Mouse (Mus musculus) ES-Bruce4 (cell line): ENCODE results near the gene Tmem132c. TPM values are rescaled to one million over a fixed set of nuclear protein-coding genes. Genes with fewer than 3 reads are reported as not detected.

Source experiments
- H3K27ac ChIP-seq: 2 replicates; pipeline ENCODE4 v1.5.1; 2012; ENCODE audit warnings: low read length, inconsistent platforms; ENCODE audit not compliant: insufficient read depth
- H3K27me3 ChIP-seq: 2 replicates; pipeline ENCODE4 v1.6.1; 2012; ENCODE audit warnings: mild to moderate bottlenecking, low read length, inconsistent platforms; ENCODE audit not compliant: control insufficient read depth, poor library complexity, insufficient read depth, severe bottlenecking
- H3K36me3 ChIP-seq: 2 replicates; pipeline ENCODE4 v1.6.1; 2012; ENCODE audit warnings: inconsistent platforms, mild to moderate bottlenecking, low read length, moderate library complexity; ENCODE audit not compliant: control insufficient read depth, poor library complexity, insufficient read depth, severe bottlenecking
- H3K4me1 ChIP-seq: one replicate; pipeline ENCODE4 v1.8.1; 2011; ENCODE audit warnings: low read length; ENCODE audit not compliant: control insufficient read depth, insufficient read depth
- H3K4me3 ChIP-seq: 2 replicates; pipeline ENCODE4 v1.5.1; 2011; ENCODE audit warnings: low read depth, mild to moderate bottlenecking, low read length
- H3K9ac ChIP-seq: 2 replicates; pipeline ENCODE4 v1.6.1; 2012; ENCODE audit warnings: low read depth, mild to moderate bottlenecking, inconsistent platforms; ENCODE audit not compliant: poor library complexity, severe bottlenecking
- H3K9me3 ChIP-seq: replicated peaks from 2 replicates; pipeline ENCODE4 v1.6.1; 2012; ENCODE audit warnings: mild to moderate bottlenecking, low read length, inconsistent platforms; ENCODE audit not compliant: control insufficient read depth, poor library complexity, insufficient read depth, severe bottlenecking
- CTCF ChIP-seq: IDR thresholded peaks from one replicate; pipeline ENCODE4 v1.8.1; 2011; ENCODE audit warnings: low read depth, low read length
- EP300 ChIP-seq: IDR thresholded peaks from 2 replicates; pipeline ENCODE4 v1.6.1; 2011; ENCODE audit warnings: low read depth, low read length; ENCODE audit not compliant: insufficient read depth
- POLR2A ChIP-seq: IDR thresholded peaks from one replicate; pipeline ENCODE4 v1.8.1; 2011; ENCODE audit warnings: low read length; ENCODE audit not compliant: insufficient read depth
- polyA plus RNA-seq: library from polyadenylated mRNA; stranded (reverse); fragments of >200 nt; gene quantifications from 2 replicates; pipeline ENCODE4 v1.2.4, GENCODE M21; 2011; ENCODE audit warnings: low read depth; ENCODE audit not compliant: missing spikeins, insufficient read depth, insufficient read length

Gene Tmem132c
- polyA plus RNA-seq, 1 experiment = 3.1 TPM

DNA sequence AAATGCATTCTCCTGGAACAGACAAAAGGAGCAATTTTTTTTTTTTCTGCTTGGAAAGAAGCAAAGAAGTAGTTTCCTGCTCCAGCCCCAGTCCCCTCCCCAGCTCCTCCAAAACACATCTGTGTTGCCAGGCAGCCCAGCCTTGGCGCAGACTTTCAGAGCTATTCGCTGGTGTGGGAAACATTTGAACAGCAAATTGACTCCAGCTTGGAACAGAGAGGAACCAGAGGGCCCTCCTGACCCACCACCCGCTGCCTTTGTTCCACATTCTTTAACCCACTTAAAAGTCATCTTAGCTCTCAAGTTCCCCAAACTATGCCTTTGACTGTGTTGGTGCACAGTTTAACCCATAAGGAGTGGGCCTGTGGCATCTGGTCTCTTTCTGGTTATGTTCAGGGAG is 128.9 kb downstream of the Tmem132c start:
- Histone ChIP-seq H3K4me3 (no peak overlapping the region), H3K9me3 (0 out of 2 replicates have a peak, but pooled peaks cover 3% of the 10 kb centered on the region), H3K27me3 (no peaks in the 10 kb centered on the region), H3K27ac (no peak overlapping the region), H3K4me1 (no peaks in the 10 kb centered on the region), H3K36me3 (no peaks in the 10 kb centered on the region), H3K9ac (no peak overlapping the region)
- TF ChIP-seq POLR2A (no peak), EP300 (no peak), CTCF (no peak)

DNA sequence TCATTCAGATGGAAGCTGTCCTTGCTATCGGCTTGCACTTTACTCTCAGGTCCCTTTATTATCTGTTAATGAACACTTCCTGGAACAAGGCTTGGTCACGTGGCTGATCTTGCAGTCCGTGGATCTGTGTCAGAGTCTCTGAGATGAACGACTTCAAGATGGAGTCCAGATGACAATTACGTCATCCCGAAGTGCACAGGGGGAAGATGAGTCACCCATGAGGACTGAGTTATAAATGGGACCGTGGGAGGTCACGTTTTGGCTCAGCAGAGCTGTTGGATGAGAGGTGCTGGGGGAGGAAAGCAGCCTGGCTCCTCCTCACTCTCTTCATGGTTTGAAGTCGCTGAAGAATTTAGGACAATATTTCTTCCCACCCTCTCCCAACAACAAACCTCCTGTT is 132.6 kb downstream of the Tmem132c start:
- 0 out of 2 replicates have a peak, but pooled peaks cover 3% of the 10 kb centered on the region for H3K9me3 ChIP-seq
- no peaks in the 10 kb centered on the region for H3K27me3 ChIP-seq
- TF ChIP-seq CTCF (no peak), EP300 (no peak), POLR2A (no peak)
- no peak overlapping the region for H3K27ac ChIP-seq
- no peaks in the 10 kb centered on the region for H3K36me3 ChIP-seq
- H3K9ac ChIP-seq = no peak overlapping the region
- H3K4me1 ChIP-seq = no peaks in the 10 kb centered on the region
- H3K4me3 ChIP-seq = no peak overlapping the region

DNA sequence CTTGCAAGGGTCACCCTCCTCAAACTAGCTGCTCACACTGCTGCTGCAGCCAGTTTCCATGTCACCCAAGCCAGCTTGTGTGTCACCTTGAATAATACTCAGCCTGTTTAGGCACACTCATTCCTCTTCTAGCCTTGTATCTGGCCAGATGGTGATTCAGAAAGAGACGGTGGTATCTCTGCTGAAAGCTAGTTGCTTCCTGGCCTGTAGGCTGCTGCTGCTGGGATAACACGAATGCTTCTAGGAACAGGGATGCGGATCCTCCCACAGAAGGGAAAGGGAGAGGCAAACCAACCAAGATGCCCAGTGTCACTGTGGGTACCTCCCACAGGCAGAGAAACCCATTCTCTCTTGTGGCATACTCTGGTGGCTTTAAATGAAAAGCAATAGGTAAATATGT is 134.0 kb downstream of the Tmem132c start:
- H3K9me3 ChIP-seq = 0 out of 2 replicates have a peak, but pooled peaks cover 3% of the 10 kb centered on the region
- TF ChIP-seq EP300 (no peak), POLR2A (no peak), CTCF (no peak)
- H3K4me1 ChIP-seq = no peaks in the 10 kb centered on the region
- no peak overlapping the region for H3K9ac ChIP-seq
- H3K27me3 ChIP-seq = no peaks in the 10 kb centered on the region
- H3K36me3 ChIP-seq = no peaks in the 10 kb centered on the region
- no peak overlapping the region for H3K27ac ChIP-seq
- no peak overlapping the region for H3K4me3 ChIP-seq

DNA sequence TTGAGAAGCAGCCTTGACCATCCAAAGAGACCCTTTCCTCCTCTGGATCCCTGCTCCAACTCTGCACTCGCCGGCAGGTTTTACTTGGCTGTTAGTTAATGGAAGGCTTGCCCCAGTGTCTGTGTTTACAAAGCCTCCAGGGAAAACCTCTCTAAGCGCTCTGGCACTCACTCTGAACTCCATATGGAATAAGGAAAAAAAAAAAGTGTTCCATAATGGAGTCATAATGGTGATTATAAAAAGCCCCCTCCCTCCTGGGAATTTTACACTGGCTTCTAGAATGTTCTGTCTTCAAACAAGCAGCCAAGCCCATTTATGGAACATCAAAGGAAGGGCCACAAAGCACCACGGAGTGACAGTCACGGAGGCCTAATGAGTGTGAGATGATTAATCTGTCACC is 136.9 kb downstream of the Tmem132c start:
- no peak overlapping the region for H3K27ac ChIP-seq
- H3K36me3 ChIP-seq = no peaks in the 10 kb centered on the region
- H3K4me3 ChIP-seq = no peak overlapping the region
- no peaks in the 10 kb centered on the region for H3K4me1 ChIP-seq
- no peaks in the 10 kb centered on the region for H3K27me3 ChIP-seq
- no peak overlapping the region for H3K9ac ChIP-seq
- no peak for TF ChIP-seq POLR2A
- no peak for TF ChIP-seq CTCF
- TF ChIP-seq EP300 = no peak
- H3K9me3 ChIP-seq = 0 out of 2 replicates have a peak, but pooled peaks cover 3% of the 10 kb centered on the region

DNA sequence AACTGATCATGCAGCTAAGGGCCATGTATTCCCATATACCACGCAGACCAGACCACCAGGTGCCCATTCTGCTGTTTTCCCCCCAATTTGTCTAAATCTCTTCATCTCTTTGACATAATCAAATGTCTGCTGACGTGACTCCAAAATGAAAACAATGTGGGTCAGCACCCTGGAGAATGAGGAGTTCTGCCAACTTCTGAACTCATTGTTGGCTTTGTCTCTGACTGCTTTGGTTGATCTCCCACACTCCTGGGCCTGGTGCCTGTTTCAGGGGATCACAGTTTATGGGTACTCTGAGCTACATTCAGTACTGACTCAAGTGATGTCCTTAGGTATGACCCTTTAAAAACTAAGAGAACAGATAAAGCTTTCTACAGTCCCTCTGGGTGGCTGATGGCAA is 137.7 kb downstream of the Tmem132c start:
- no peak for TF ChIP-seq EP300
- TF ChIP-seq CTCF = no peak
- TF ChIP-seq POLR2A = no peak

DNA sequence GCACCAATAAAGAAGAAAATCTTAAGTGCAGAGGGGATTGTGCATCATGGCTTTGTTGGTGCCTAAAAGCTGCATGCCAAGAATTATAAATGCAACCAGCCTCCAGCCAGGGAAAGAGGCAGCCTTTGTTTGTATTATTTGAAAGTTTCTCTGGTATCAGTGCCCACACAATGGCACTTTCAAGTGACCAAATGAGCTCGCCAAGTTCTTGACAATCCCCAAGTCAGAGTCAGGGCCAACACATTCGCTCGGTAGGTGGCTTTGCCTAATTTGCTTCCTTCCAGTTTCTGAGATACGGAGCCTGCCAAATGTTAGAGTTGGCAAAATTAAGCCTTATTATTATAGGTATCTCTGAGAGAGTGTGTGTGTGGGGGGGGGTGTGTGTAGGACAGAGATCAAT is 139.6 kb downstream of the Tmem132c start:
- Histone ChIP-seq H3K27ac (no peak overlapping the region), H3K4me3 (no peak overlapping the region), H3K9me3 (no peaks in the 10 kb centered on the region), H3K27me3 (no peaks in the 10 kb centered on the region), H3K36me3 (no peaks in the 10 kb centered on the region), H3K9ac (no peak overlapping the region), H3K4me1 (no peaks in the 10 kb centered on the region)
- TF ChIP-seq EP300 (no peak), POLR2A (no peak), CTCF (no peak)

More for the DNA sequence above, 137.7 kb downstream of the Tmem132c start:
- Histone ChIP-seq H3K4me1 (no peaks in the 10 kb centered on the region), H3K4me3 (no peak overlapping the region), H3K27me3 (no peaks in the 10 kb centered on the region), H3K36me3 (no peaks in the 10 kb centered on the region), H3K27ac (no peak overlapping the region), H3K9me3 (0 out of 2 replicates have a peak, but pooled peaks cover 3% of the 10 kb centered on the region), H3K9ac (no peak overlapping the region)

DNA sequence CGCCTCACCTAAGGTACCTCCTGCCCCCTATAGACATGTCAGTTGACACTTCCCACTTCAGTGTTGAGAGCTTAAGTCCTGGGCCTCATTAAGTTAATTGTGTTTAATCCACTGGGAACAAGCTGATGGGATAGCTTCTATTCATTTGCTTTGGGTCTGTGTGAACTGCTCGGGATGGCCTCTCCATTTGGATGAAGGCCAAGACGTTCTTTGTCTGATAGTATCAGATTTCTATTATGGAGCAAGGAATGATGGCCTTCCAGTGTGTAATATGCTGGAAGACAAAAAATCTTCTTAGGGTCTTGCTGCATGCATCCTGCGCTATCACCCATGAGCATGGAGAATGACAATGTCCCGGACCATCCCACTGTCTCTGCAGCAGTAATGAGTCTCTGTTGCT is 141.0 kb downstream of the Tmem132c start:
- no peak overlapping the region for H3K4me3 ChIP-seq
- no peaks in the 10 kb centered on the region for H3K4me1 ChIP-seq
- no peak overlapping the region for H3K27ac ChIP-seq
- H3K36me3 ChIP-seq = no peaks in the 10 kb centered on the region
- no peaks in the 10 kb centered on the region for H3K9me3 ChIP-seq
- TF ChIP-seq POLR2A (no peak), EP300 (no peak), CTCF (no peak)
- H3K27me3 ChIP-seq = no peaks in the 10 kb centered on the region
- H3K9ac ChIP-seq = no peak overlapping the region
